Mouse (Mus musculus): Measurements from ENCODE around the gene Gm8765.
"Not testable (repeated sequence)": the region's sequence is repeated elsewhere in the genome, so short reads cannot be mapped to it uniquely, and the experiment has no call there.

The Gm8765 gene

GRCm38 (mm10) chr13:50698012-50698411, at the start of gene Gm8765:
Gm8765 (plus strand) TSS chr13:50698312.
- DNase-seq = not testable (repeated sequence)

GRCm38 (mm10) chr13:50648771-50649170, 49.3 kb upstream of the Gm8765 start:
- not testable (repeated sequence) for DNase-seq

- not testable (repeated sequence) for DNase-seq
These were observed 52.2 kb downstream of the Gm8765 start for GRCm38 (mm10) chr13:50750282-50750681.

DNA sequence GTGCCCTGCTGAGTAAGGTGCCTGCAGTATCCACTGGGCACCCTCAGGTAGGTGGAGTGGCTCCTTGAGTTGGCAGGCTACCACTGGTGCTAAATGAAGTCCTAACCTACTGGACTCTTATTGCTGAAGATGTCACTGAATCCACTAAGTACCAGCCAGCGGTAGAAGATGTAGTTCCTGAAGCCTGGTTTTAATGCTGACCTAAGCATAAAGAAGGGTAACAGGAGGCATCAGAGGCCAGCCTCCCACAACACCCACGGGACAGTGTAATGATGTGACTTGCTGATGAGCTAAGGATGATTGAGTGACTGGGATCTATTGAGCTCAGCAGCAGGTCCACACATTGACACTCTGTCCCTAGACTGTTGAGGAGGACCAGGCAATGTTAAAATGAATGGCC, 53.6 kb downstream of the Gm8765 start:
- no peak for DNase-seq

DNA sequence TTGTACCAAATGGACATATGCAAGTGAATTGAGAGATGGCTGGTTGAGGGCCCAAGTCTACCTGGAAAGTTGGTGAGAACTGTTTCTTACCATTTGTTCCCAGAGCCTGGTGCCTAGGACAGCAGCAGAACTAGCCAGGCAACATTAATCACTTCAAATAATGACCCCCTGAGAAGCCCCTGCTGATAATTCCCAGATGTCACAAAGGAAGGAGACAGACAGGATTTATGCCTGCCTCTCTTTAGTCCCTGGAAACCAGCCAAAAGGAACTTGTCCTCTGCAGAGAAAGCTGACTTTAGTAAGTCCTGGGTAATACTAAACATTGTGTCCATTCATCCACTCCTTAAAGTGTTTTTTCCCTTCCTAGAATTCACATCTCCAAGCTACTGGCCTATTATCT, 54.8 kb downstream of the Gm8765 start:
- DNase-seq = not testable (repeated sequence)

All from retina, postnatal 1 day (tissue).